Comparison of ENCODE assay signal across 17 mouse cellular contexts in genomic region chr11:95073835-95074234, GRCm38 (mm10). TPM values are rescaled to one million over a fixed set of nuclear protein-coding genes. Genes with fewer than 3 reads are reported as not detected.
DNase-seq lines count a peak whose midpoint lies in the region; ATAC-seq and TF ChIP-seq lines count a peak whose summit lies in the region.
"Had no signal": no experiment of that assay in that cellular context is flagged by ENCODE, and none has a peak within 500 bp of the region (broad histone marks: within the 10 kb centered on the region; RNA-seq: fewer than 3 reads in every experiment).

No protein-coding gene starts in this region.

- H3K9me3 ChIP-seq in kidney, embryonic 15.5 days (replicated peaks) = no peaks in the 10 kb centered on the region
- no peaks in the 10 kb centered on the region for H3K9me3 ChIP-seq in lung, postnatal 0 days (ENCODE audit: low read length)
- H3K9me3 ChIP-seq in stomach, embryonic 16.5 days (replicated peaks; ENCODE audit: control insufficient read depth, low read length) = no peaks in the 10 kb centered on the region
- H3K9me3 ChIP-seq: embryonic facial prominence, embryonic 12.5 days had no signal

- no peak for TF ChIP-seq EP300 in lung, postnatal 0 days (IDR thresholded peaks at IDR 0.05)

- H3K4me2 ChIP-seq in kidney, embryonic 15.5 days = peak overlapping the region; percentile 98; the same call in 1 of the 2 replicates
- peak overlapping the region; percentile 83; the same call in 1 of the 2 replicates for H3K4me2 ChIP-seq in lung, postnatal 0 days (replicated peaks; ENCODE audit: low read depth, low read length)
- H3K4me2 ChIP-seq in stomach, embryonic 16.5 days (ENCODE audit: low read depth, low read length) = peak overlapping the region; percentile 69

- TF ChIP-seq POLR2A in lung, adult 2 months (IDR thresholded peaks at IDR 0.05; ENCODE audit: borderline replicate concordance, extremely low read depth, low read depth, low read length) = no peak

- no peak for ATAC-seq in kidney, embryonic 15.5 days (replicated peaks; ENCODE audit: low FRiP score)
- no peak for ATAC-seq in lung, postnatal 0 days
- ATAC-seq in stomach, embryonic 16.5 days (ENCODE audit: insufficient read depth, low FRiP score) = no peak

- H3K27ac ChIP-seq in kidney, embryonic 15.5 days = no peak overlapping the region
- H3K27ac ChIP-seq in lung, postnatal 0 days (ENCODE audit: low read length) = peak overlapping the region; percentile 92
- H3K27ac ChIP-seq in stomach, embryonic 16.5 days (ENCODE audit: low read length) = peak overlapping the region; percentile 94
- H3K27ac ChIP-seq: embryonic facial prominence, embryonic 12.5 days; macrophage had no signal

- DNase-seq in cerebellum, adult 9-10 months = peak; percentile 39
- DNase-seq in cerebellum, adult 18-20 months = no peak
- no peak for DNase-seq in kidney, adult 11 months
- peak; percentile 60 for DNase-seq in lung, postnatal 0 days (ENCODE audit: low spot score)
- DNase-seq in lung, adult 2 months = no peak
- no peak for DNase-seq in left cerebral cortex, postnatal 25 days (ENCODE audit: low spot score in 2 of 2)
- DNase-seq: adrenal gland, adult 8-10 months; cerebellum, adult 11-12 months; gastrocnemius, postnatal 10 days; midbrain, embryonic 14.5 days had no signal

- intact Hi-C loops in left cerebral cortex, postnatal 25 days (cut with DNase I) = no loop called here

- 73% methylated on average over 4 of the region's 4 CpGs for WGBS in kidney, embryonic 15.5 days
- 57% methylated on average over 4 of the region's 4 CpGs for WGBS in lung, postnatal 0 days
- WGBS in lung, adult 2 months = 66% methylated on average over 4 of the region's 4 CpGs
- WGBS in stomach, embryonic 16.5 days = 58% methylated on average over 4 of the region's 4 CpGs

- H3K9ac ChIP-seq in kidney, embryonic 15.5 days = no peak overlapping the region
- no peak overlapping the region for H3K9ac ChIP-seq in lung, postnatal 0 days (replicated peaks; ENCODE audit: low read depth)
- peak overlapping the region; percentile 43 for H3K9ac ChIP-seq in stomach, embryonic 16.5 days (ENCODE audit: low read length)
- H3K9ac ChIP-seq: embryonic facial prominence, embryonic 12.5 days had no signal

- TF ChIP-seq CTCF in lung, postnatal 0 days (IDR thresholded peaks at IDR 0.05) = no peak
- TF ChIP-seq CTCF in lung, adult 2 months (IDR thresholded peaks at IDR 0.05; ENCODE audit: insufficient read depth, low read length) = no peak

- no peak overlapping the region for H3K4me3 ChIP-seq in kidney, embryonic 15.5 days (replicated peaks)
- no peak overlapping the region for H3K4me3 ChIP-seq in lung, postnatal 0 days (ENCODE audit: low read depth, low read length)
- no peak overlapping the region for H3K4me3 ChIP-seq in lung, adult 2 months (replicated peaks; ENCODE audit: extremely low read depth, low read depth, low read length)
- H3K4me3 ChIP-seq in stomach, embryonic 16.5 days (replicated peaks; ENCODE audit: low read length) = peak overlapping the region; percentile 71
- H3K4me3 ChIP-seq: embryonic facial prominence, embryonic 12.5 days had no signal

- H3K4me1 ChIP-seq in kidney, embryonic 15.5 days = peaks cover 87% of the 10 kb centered on the region
- peaks cover 49% of the 10 kb centered on the region for H3K4me1 ChIP-seq in lung, postnatal 0 days (ENCODE audit: insufficient read depth, low read depth, low read length)
- H3K4me1 ChIP-seq in lung, adult 2 months (ENCODE audit: control insufficient read depth, insufficient read depth, low read length) = peaks cover 32% of the 10 kb centered on the region
- peaks cover 71% of the 10 kb centered on the region for H3K4me1 ChIP-seq in stomach, embryonic 16.5 days (ENCODE audit: control insufficient read depth, insufficient read depth, low read length)

- no peaks in the 10 kb centered on the region for H3K36me3 ChIP-seq in kidney, embryonic 15.5 days
- H3K36me3 ChIP-seq in lung, postnatal 0 days (ENCODE audit: insufficient read depth, low read length) = no peaks in the 10 kb centered on the region
- H3K36me3 ChIP-seq in stomach, embryonic 16.5 days (ENCODE audit: control insufficient read depth, insufficient read depth, low read length) = no peaks in the 10 kb centered on the region
- H3K36me3 ChIP-seq: embryonic facial prominence, embryonic 12.5 days had no signal

- H3K27me3 ChIP-seq in kidney, embryonic 15.5 days = peaks cover 27% of the 10 kb centered on the region
- H3K27me3 ChIP-seq in lung, postnatal 0 days (replicated peaks; ENCODE audit: insufficient read depth, low read length) = no peaks in the 10 kb centered on the region
- H3K27me3 ChIP-seq in stomach, embryonic 16.5 days (ENCODE audit: control insufficient read depth, insufficient read depth, low read length) = no peaks in the 10 kb centered on the region

RNA-seq across cellular contexts. Expression of gene Itga3, which starts 2.8 kb away (rescaled TPM):
- polyA plus RNA-seq in kidney, embryonic 15.5 days (2015; fragmentation: Nextera tagmentation; extraction: Ambion mirVana) = 21.0 and 22.9 TPM in 2 replicates
- polyA plus RNA-seq in lung, postnatal 0 days (2015; fragmentation: Nextera tagmentation; extraction: Ambion mirVana) = 44.3 and 63.1 TPM in 2 replicates
- polyA plus RNA-seq in lung, adult 2 months (2012; rRNA removed) = 181 and 187 TPM in 2 replicates
- polyA plus RNA-seq in stomach, embryonic 16.5 days (2015; fragmentation: Nextera tagmentation; extraction: Ambion mirVana) = 19.4 and 19.9 TPM in 2 replicates
- 10 to 100 TPM; 13.8 to 14.5 TPM for total RNA-seq in left cerebral cortex, postnatal 25 days (2021)

RNA-seq across cellular contexts. Expression of gene Pdk2, which starts 32.7 kb away (rescaled TPM):
- polyA plus RNA-seq in kidney, embryonic 15.5 days (2015; fragmentation: Nextera tagmentation; extraction: Ambion mirVana) = 49.4 and 56.2 TPM in 2 replicates
- 39.3 and 51.1 TPM in 2 replicates for polyA plus RNA-seq in lung, postnatal 0 days (2015; fragmentation: Nextera tagmentation; extraction: Ambion mirVana)
- 53.0 and 67.3 TPM in 2 replicates for polyA plus RNA-seq in lung, adult 2 months (2012; rRNA removed)
- polyA plus RNA-seq in stomach, embryonic 16.5 days (2015; fragmentation: Nextera tagmentation; extraction: Ambion mirVana) = 37.9 and 39.3 TPM in 2 replicates
- total RNA-seq in left cerebral cortex, postnatal 25 days (2021) = 10 to 100 TPM; 87.3 to 88.7 TPM

RNA-seq across cellular contexts. Expression of gene Dlx3, which starts 46.1 kb away (rescaled TPM):
- 0.78 and 2.5 TPM in 2 replicates for polyA plus RNA-seq in kidney, embryonic 15.5 days (2015; fragmentation: Nextera tagmentation; extraction: Ambion mirVana)
- polyA plus RNA-seq in lung, postnatal 0 days (2015; fragmentation: Nextera tagmentation; extraction: Ambion mirVana) = 0.05 TPM in 1 of 2 replicates, not detected in the other
- polyA plus RNA-seq in lung, adult 2 months (2012; rRNA removed) = 0.05 and 2.0 TPM in 2 replicates
- 3.0 and 3.9 TPM in 2 replicates for polyA plus RNA-seq in stomach, embryonic 16.5 days (2015; fragmentation: Nextera tagmentation; extraction: Ambion mirVana)
- not detected for total RNA-seq in left cerebral cortex, postnatal 25 days (2021)
- total RNA-seq: adrenal gland, adult 8-10 months; common myeloid progenitor, adult 5-6 weeks; hematopoietic stem cell, adult 5-6 weeks; liver, adult 2 months had no signal
- polyA plus RNA-seq: liver, adult 2 months; macrophage had no signal

Comparison
In these comparisons a context has a peak if more than half of its experiments do, and no peak if none do; other contexts are left out.
1. DNase-seq: peak in cerebellum, adult 9-10 months (single experiment) and lung, postnatal 0 days (single experiment); none in cerebellum, adult 18-20 months (0 of 2), kidney, adult 11 months (single experiment), lung, adult 2 months (single experiment) and left cerebral cortex, postnatal 25 days (0 of 2).
2. Peak in every context shown above with its lines, with median percentiles within 50 percentile points of each other: H3K4me2 ChIP-seq.